In genomic region chr12:80462942-80463651, GRCm38 (mm10) we compare ENCODE assay signal across 8 mouse cellular contexts. TPM values are rescaled to one million over a fixed set of nuclear protein-coding genes. Genes with fewer than 3 reads are reported as not detected.
DNase-seq lines count a peak whose midpoint lies in the region; ATAC-seq and TF ChIP-seq lines count a peak whose summit lies in the region.

Gene Exd2 (plus strand): TSS chr12:80463095.

- TF ChIP-seq CTCF in lung, adult 2 months (IDR thresholded peaks at IDR 0.05; ENCODE audit: insufficient read depth, low read length): no peak

- in situ Hi-C loops in ES-E14 (cut with MboI; ENCODE audit: low sequenced_read_pairs in 2 of 2, unreplicated experiment in 2 of 2): no loop called here

- WGBS in forebrain, embryonic 15.5 days: under 1% methylated on average over 43 of the region's 45 CpGs
- WGBS in lung, adult 2 months: under 1% methylated on average over 45 of the region's 45 CpGs

- no peaks in the 10 kb centered on the region for H3K9me3 ChIP-seq in ES-E14 (ENCODE audit: control insufficient read depth, insufficient read depth, low read depth, low read length)
- no peaks in the 10 kb centered on the region for H3K9me3 ChIP-seq in forebrain, embryonic 15.5 days

- peak within 1 kb of the TSS; percentile 86 for H3K27ac ChIP-seq in ES-E14 (ENCODE audit: insufficient read depth, low read depth, low read length, poor library complexity, severe bottlenecking)
- peak within 1 kb of the TSS; percentile 85 for H3K27ac ChIP-seq in forebrain, embryonic 15.5 days (replicated peaks)

- H3K36me3 ChIP-seq in ES-E14 (ENCODE audit: control insufficient read depth, insufficient read depth, low read length, poor library complexity, severe bottlenecking): no peaks in the 10 kb centered on the region
- no peaks in the 10 kb centered on the region for H3K36me3 ChIP-seq in forebrain, embryonic 15.5 days

- peak; percentile 35; the same call in 1 of the 2 replicates for TF ChIP-seq POLR2A in lung, adult 2 months (IDR thresholded peaks at IDR 0.05; ENCODE audit: borderline replicate concordance, extremely low read depth, low read depth, low read length)

- intact Hi-C loops in heart, postnatal 25 days (cut with DNase I): loop anchor here (2.0 kb wide), 1 partner anchor 26 kb away; the partner anchor contains the start of gene Dcaf5

- no peaks in the 10 kb centered on the region for H3K27me3 ChIP-seq in forebrain, embryonic 15.5 days

- H3K9ac ChIP-seq in ES-E14 (ENCODE audit: insufficient read depth, low read depth, low read length, poor library complexity, severe bottlenecking): peak within 1 kb of the TSS; percentile 91
- H3K9ac ChIP-seq in forebrain, embryonic 15.5 days (replicated peaks): peak within 1 kb of the TSS; percentile 67

- H3K4me2 ChIP-seq in forebrain, embryonic 15.5 days (replicated peaks): peak within 1 kb of the TSS; percentile 92

- peak; percentile 98 for ATAC-seq in forebrain, embryonic 15.5 days (replicated peaks)
- ATAC-seq in neutrophil, adult 5-6 weeks (ENCODE audit: extremely low read depth, insufficient number of reproducible peaks, low FRiP score, poor library complexity, severe bottlenecking): peak; percentile 98

- peaks cover 0 to 3% of the 10 kb centered on the region in 2 experiments; a peak in 1 of 4 replicates for H3K4me1 ChIP-seq in ES-E14 (ENCODE audit: control insufficient read depth in 2 of 2, insufficient read depth in 2 of 2, low read length in 2 of 2, poor library complexity in 1 of 2)
- peaks cover 8% of the 10 kb centered on the region for H3K4me1 ChIP-seq in forebrain, embryonic 15.5 days
- H3K4me1 ChIP-seq in lung, adult 2 months (ENCODE audit: control insufficient read depth, insufficient read depth, low read length): no peaks in the 10 kb centered on the region

- DNase-seq in ES-E14 (ENCODE audit: low read depth, low spot score): peak; percentile 69
- peak; percentile 91 for DNase-seq in cerebellum, adult 11-12 months
- DNase-seq in heart, postnatal 25 days (ENCODE audit: low spot score): peak; percentile 78
- DNase-seq in layer of hippocampus, adult 18-20 months (ENCODE audit: low spot score in 2 of 2): peak; percentile 89 to 95
- peak; percentile 87 for DNase-seq in lung, adult 2 months
- peak; percentile 83 to 87 for DNase-seq in thymus, adult 18-20 months

- H3K4me3 ChIP-seq in ES-E14 (ENCODE audit: insufficient read depth in 1 of 2, low read depth in 1 of 2, low read length in 2 of 2, poor library complexity in 1 of 2, severe bottlenecking in 1 of 2): peak within 1 kb of the TSS; percentile 92 to 96
- H3K4me3 ChIP-seq in forebrain, embryonic 15.5 days: peak within 1 kb of the TSS; percentile 53
- peak within 1 kb of the TSS; percentile 100 for H3K4me3 ChIP-seq in lung, adult 2 months (replicated peaks; ENCODE audit: extremely low read depth, low read depth, low read length)

TF ChIP-seq in ES-E14, 5 proteins besides CTCF, POLR2A, EP300 and RAD21:
- TF ChIP-seq CHD2 (IDR thresholded peaks at IDR 0.05; ENCODE audit: low read depth, low read length) (no peak), HCFC1 (IDR thresholded peaks at IDR 0.05; ENCODE audit: borderline replicate concordance, insufficient read depth, low read length) (peak; percentile 83; the same call in 1 of the 2 replicates)

RNA-seq across cellular contexts. Expression of gene Exd2, which starts in this region (rescaled TPM):
- total RNA-seq in ES-E14 (2012; rRNA removed): 34.8 and 45.8 TPM in 2 replicates
- polyA plus RNA-seq in forebrain, embryonic 15.5 days (2015; fragmentation: Nextera tagmentation; extraction: Ambion mirVana): 58.1 and 62.0 TPM in 2 replicates
- total RNA-seq in heart, postnatal 25 days (2021): 10 to 100 TPM; 14.3 to 14.4 TPM
- 10 to 100 TPM; 92.1 to 92.7 TPM for total RNA-seq in layer of hippocampus, adult 18-20 months (2021)
- polyA plus RNA-seq in lung, adult 2 months (2012; rRNA removed): 10.9 and 15.3 TPM in 2 replicates
- 37.8 and 42.8 TPM in 2 replicates for total RNA-seq in neutrophil, adult 5-6 weeks (2017)

Comparison
In these comparisons a context has a peak if more than half of its experiments do, and no peak if none do; other contexts are left out.
1. Peak in every context shown above with its lines: DNase-seq, ATAC-seq, H3K4me3 ChIP-seq and H3K27ac ChIP-seq.